Mouse (Mus musculus): ENCODE results near the gene Eml2. TPM values are rescaled to one million over a fixed set of nuclear protein-coding genes. Genes with fewer than 3 reads are reported as not detected.

Eml2 gene
- polyA plus RNA-seq, 1 experiment from 2014 or later = 8.9 TPM

DNA sequence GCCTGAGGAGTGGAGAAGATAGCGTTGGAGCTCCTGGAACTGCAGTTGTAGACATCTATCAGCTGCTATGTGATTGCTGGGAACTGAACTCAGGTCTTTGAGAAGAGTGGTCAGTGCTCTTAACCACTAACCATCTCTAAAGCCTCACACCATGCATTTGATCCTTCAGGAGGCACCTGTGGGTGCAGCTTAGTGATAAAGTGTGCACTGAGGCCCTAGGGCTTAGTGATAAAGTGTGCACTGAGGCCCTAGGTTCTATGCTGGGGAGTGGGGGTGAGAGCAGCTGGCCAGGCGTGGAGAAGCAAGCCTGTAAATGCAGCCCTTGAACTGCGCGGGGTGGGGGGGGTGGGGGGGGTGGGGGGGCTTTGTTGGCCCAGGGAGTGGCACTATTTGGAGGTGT is 63.8 kb downstream of the Eml2 start:
- no peaks in the 10 kb centered on the region for H3K27me3 ChIP-seq (replicated peaks)
- WGBS = 87% methylated on average over 2 of the region's 4 CpGs
- no peak overlapping the region for H3K4me3 ChIP-seq
- no peaks in the 10 kb centered on the region for H3K4me1 ChIP-seq
- no peak overlapping the region for H3K4me2 ChIP-seq
- no peak overlapping the region for H3K9ac ChIP-seq
- ATAC-seq (replicated peaks) = no peak
- H3K9me3 ChIP-seq = no peaks in the 10 kb centered on the region
- no peak overlapping the region for H3K27ac ChIP-seq
- no peaks in the 10 kb centered on the region for H3K36me3 ChIP-seq (replicated peaks)

GRCm38 (mm10) chr7:19240905-19241463 is 64.8 kb downstream of the Eml2 start:
- 94% methylated on average over 8 of the region's 8 CpGs for WGBS

GRCm38 (mm10) chr7:19242005-19242404 is 65.8 kb downstream of the Eml2 start:
- H3K4me2 ChIP-seq = no peak overlapping the region
- no peak for ATAC-seq (replicated peaks)
- no peaks in the 10 kb centered on the region; the same call in 1 of the 2 replicates for H3K36me3 ChIP-seq (replicated peaks)
- no peak overlapping the region for H3K9ac ChIP-seq
- no peaks in the 10 kb centered on the region for H3K4me1 ChIP-seq
- H3K4me3 ChIP-seq = no peak overlapping the region
- no peaks in the 10 kb centered on the region for H3K27me3 ChIP-seq (replicated peaks)
- no peak overlapping the region for H3K27ac ChIP-seq
- H3K9me3 ChIP-seq = no peaks in the 10 kb centered on the region
- WGBS = 91% methylated on average over 1 of the region's 1 CpGs

More at GRCm38 (mm10) chr7:19240905-19241463, 64.8 kb downstream of the Eml2 start:
- Histone ChIP-seq H3K27ac (no peak overlapping the region), H3K9ac (no peak overlapping the region), H3K4me1 (no peaks in the 10 kb centered on the region), H3K27me3 (replicated peaks) (no peaks in the 10 kb centered on the region), H3K4me3 (no peak overlapping the region), H3K36me3 (replicated peaks) (no peaks in the 10 kb centered on the region; the same call in 1 of the 2 replicates), H3K9me3 (no peaks in the 10 kb centered on the region), H3K4me2 (no peak overlapping the region)
- ATAC-seq (replicated peaks) = no peak

GRCm38 (mm10) chr7:19243858-19244257 is 67.6 kb downstream of the Eml2 start:
- Histone ChIP-seq H3K4me3 (no peak overlapping the region), H3K4me2 (no peak overlapping the region), H3K27me3 (replicated peaks) (no peaks in the 10 kb centered on the region), H3K4me1 (no peaks in the 10 kb centered on the region), H3K36me3 (replicated peaks) (peaks cover 5% of the 10 kb centered on the region; the same call in 1 of the 2 replicates), H3K9ac (no peak overlapping the region), H3K9me3 (no peaks in the 10 kb centered on the region), H3K27ac (no peak overlapping the region)
- no peak for ATAC-seq (replicated peaks)
- 78% methylated on average over 5 of the region's 5 CpGs for WGBS

DNA sequence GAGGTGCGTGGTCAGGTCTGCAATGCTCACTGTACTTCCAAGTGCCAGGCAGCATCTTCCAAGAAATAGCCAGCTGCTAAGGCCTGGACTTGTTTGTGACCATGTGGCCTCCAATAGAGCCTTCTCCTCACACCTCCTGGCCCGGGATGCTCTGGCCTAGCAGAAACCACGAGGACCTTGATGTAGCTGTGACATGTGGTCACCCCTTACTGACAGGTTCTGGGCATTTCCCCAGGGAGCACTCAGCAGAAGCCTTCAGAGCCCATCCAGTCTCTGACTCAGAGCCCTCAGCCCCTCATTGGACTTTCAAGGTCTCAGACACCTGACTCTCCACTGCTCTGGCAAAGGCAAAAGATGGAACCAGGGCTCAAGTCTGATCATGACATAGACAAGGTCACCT is 68.9 kb downstream of the Eml2 start:
- Histone ChIP-seq H3K27ac (no peak overlapping the region), H3K9ac (no peak overlapping the region), H3K4me1 (no peaks in the 10 kb centered on the region), H3K4me3 (no peak overlapping the region), H3K9me3 (no peaks in the 10 kb centered on the region), H3K27me3 (replicated peaks) (no peaks in the 10 kb centered on the region), H3K36me3 (replicated peaks) (peaks cover 5% of the 10 kb centered on the region; the same call in 1 of the 2 replicates), H3K4me2 (no peak overlapping the region)
- WGBS = 96% methylated on average over 3 of the region's 3 CpGs
- ATAC-seq (replicated peaks) = no peak

GRCm38 (mm10) chr7:19246855-19247254 is 70.6 kb downstream of the Eml2 start:
- Histone ChIP-seq H3K27ac (no peak overlapping the region), H3K4me2 (no peak overlapping the region), H3K9me3 (no peaks in the 10 kb centered on the region), H3K27me3 (replicated peaks) (no peaks in the 10 kb centered on the region), H3K4me1 (no peaks in the 10 kb centered on the region), H3K4me3 (no peak overlapping the region), H3K36me3 (replicated peaks) (peaks cover 5% of the 10 kb centered on the region; the same call in 1 of the 2 replicates), H3K9ac (no peak overlapping the region)
- no peak for ATAC-seq (replicated peaks)
- WGBS = 97% methylated on average over 1 of the region's 1 CpGs

DNA sequence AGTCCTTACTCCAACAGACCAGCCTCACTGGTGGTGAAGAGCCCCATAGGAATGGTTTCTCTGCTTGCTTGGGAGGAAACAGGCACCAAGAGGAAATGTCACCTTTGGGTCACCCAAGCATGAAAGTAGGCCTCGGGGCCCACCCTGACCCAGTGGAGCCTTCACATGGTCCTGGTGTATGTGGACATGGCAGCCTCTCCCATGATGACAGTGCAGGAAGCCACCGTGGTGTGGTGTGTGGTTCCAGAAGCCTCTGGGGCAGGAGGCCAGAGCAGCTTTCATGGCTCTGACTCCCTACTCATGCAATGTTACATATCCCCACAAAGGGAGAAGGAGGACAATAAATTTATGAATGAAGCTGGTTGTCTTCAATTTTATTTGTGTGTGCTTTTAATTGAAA is 71.3 kb downstream of the Eml2 start:
- Histone ChIP-seq H3K9me3 (no peaks in the 10 kb centered on the region), H3K9ac (no peak overlapping the region), H3K27me3 (replicated peaks) (no peaks in the 10 kb centered on the region), H3K4me1 (no peaks in the 10 kb centered on the region), H3K36me3 (replicated peaks) (peaks cover 5% of the 10 kb centered on the region; the same call in 1 of the 2 replicates), H3K4me3 (no peak overlapping the region), H3K27ac (no peak overlapping the region), H3K4me2 (no peak overlapping the region)
- 95% methylated on average over 2 of the region's 2 CpGs for WGBS
- no peak for ATAC-seq (replicated peaks)

GRCm38 (mm10) chr7:19252078-19252477 is 75.9 kb downstream of the Eml2 start:
- 85% methylated on average over 4 of the region's 4 CpGs for WGBS
- ATAC-seq (replicated peaks) = no peak
- H3K9me3 ChIP-seq = no peaks in the 10 kb centered on the region
- 0 out of 2 replicates have a peak, but pooled peaks cover 5% of the 10 kb centered on the region for H3K36me3 ChIP-seq (replicated peaks)
- no peak overlapping the region for H3K4me2 ChIP-seq
- no peak overlapping the region for H3K9ac ChIP-seq
- no peak overlapping the region for H3K4me3 ChIP-seq
- no peak overlapping the region for H3K27ac ChIP-seq
- H3K4me1 ChIP-seq = no peaks in the 10 kb centered on the region
- H3K27me3 ChIP-seq (replicated peaks) = no peaks in the 10 kb centered on the region

- Histone ChIP-seq H3K4me1 (no peaks in the 10 kb centered on the region), H3K27me3 (replicated peaks) (no peaks in the 10 kb centered on the region), H3K9me3 (no peaks in the 10 kb centered on the region), H3K36me3 (replicated peaks) (peaks cover 10% of the 10 kb centered on the region; the same call in 1 of the 2 replicates), H3K4me2 (no peak overlapping the region), H3K4me3 (no peak overlapping the region), H3K27ac (no peak overlapping the region), H3K9ac (no peak overlapping the region)
- WGBS = 70% methylated on average over 5 of the region's 5 CpGs
- no peak for ATAC-seq (replicated peaks)
Measured at GRCm38 (mm10) chr7:19253437-19253836, 77.2 kb downstream of the Eml2 start.

DNA sequence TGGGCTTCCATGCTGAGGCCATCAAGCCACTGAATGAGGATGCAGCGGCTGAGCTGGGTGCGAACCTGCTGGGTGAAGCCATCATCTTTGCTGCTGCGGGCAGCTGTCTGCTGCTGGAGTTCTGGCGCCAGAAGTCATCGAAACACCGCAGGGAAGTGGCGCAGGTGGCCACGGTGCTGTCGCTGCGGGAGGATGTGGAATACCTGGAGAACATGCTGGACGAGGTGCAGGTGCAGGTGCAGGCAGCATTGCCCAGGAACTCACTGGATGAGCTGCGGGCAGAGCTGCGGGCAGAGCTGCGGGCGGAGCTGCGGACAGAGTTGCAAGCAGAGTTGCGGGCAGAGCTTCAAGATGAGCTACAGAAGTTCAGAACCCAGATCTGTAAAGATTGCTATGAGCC is 79.2 kb downstream of the Eml2 start:
- WGBS = 84% methylated on average over 17 of the region's 17 CpGs
- Histone ChIP-seq H3K9me3 (no peaks in the 10 kb centered on the region), H3K4me2 (no peak overlapping the region), H3K36me3 (replicated peaks) (peaks cover 22% of the 10 kb centered on the region; the same call in 1 of the 2 replicates), H3K9ac (no peak overlapping the region), H3K4me1 (no peaks in the 10 kb centered on the region), H3K4me3 (no peak overlapping the region), H3K27ac (no peak overlapping the region), H3K27me3 (replicated peaks) (no peaks in the 10 kb centered on the region)
- ATAC-seq (replicated peaks) = no peak

MicroRNAs within 50 kb of the gene (microRNA counts, 519-probe panel; counts per million panel counts)
- 1,760 counts per million, percentile 10 among the panel's probes with 10 or more counts for microRNA mmu-miR-330

Small RNAs within 50 kb of the gene (microRNA-seq; reads per million reads assigned to microRNA genes)
- gene Mir330 = 562 reads per million, percentile 74 among the genes with 10 or more reads in this experiment

Other genes with a start within 250 kb of the Eml2 start
- 0.80 and 1.0 TPM in 2 replicates for gene Nanos2, start 189.0 kb upstream of the Eml2 start, polyA plus RNA-seq (2015; fragmentation: Nextera tagmentation; extraction: Ambion mirVana)
- gene Mypop, start 185.2 kb upstream of the Eml2 start, polyA plus RNA-seq (2015; fragmentation: Nextera tagmentation; extraction: Ambion mirVana) = 5.8 and 6.2 TPM in 2 replicates
- gene Irf2bp1, start 172.4 kb upstream of the Eml2 start, polyA plus RNA-seq (2015; fragmentation: Nextera tagmentation; extraction: Ambion mirVana) = 33.4 and 40.2 TPM in 2 replicates
- gene Foxa3, start 152.9 kb upstream of the Eml2 start, polyA plus RNA-seq (2015; fragmentation: Nextera tagmentation; extraction: Ambion mirVana) = not detected in 2 replicates
- 30.6 and 32.7 TPM in 2 replicates for gene Sympk, start 152.0 kb upstream of the Eml2 start, polyA plus RNA-seq (2015; fragmentation: Nextera tagmentation; extraction: Ambion mirVana)
- gene Rsph6a, start 121.7 kb upstream of the Eml2 start, polyA plus RNA-seq (2015; fragmentation: Nextera tagmentation; extraction: Ambion mirVana) = 0.15 and 0.37 TPM in 2 replicates
- 34.2 and 40.9 TPM in 2 replicates for gene Dmwd, start 100.2 kb upstream of the Eml2 start, polyA plus RNA-seq (2015; fragmentation: Nextera tagmentation; extraction: Ambion mirVana)
- gene Dmpk, start 92.6 kb upstream of the Eml2 start, polyA plus RNA-seq (2015; fragmentation: Nextera tagmentation; extraction: Ambion mirVana) = 10.8 and 13.9 TPM in 2 replicates
- 2.1 and 2.2 TPM in 2 replicates for gene Six5, start 81.8 kb upstream of the Eml2 start, polyA plus RNA-seq (2015; fragmentation: Nextera tagmentation; extraction: Ambion mirVana)
- gene Gm4969, start 58.1 kb upstream of the Eml2 start, polyA plus RNA-seq (2015; fragmentation: Nextera tagmentation; extraction: Ambion mirVana) = 6.9 and 7.3 TPM in 2 replicates
- 21.1 and 21.4 TPM in 2 replicates for gene Fbxo46, start 56.6 kb upstream of the Eml2 start, polyA plus RNA-seq (2015; fragmentation: Nextera tagmentation; extraction: Ambion mirVana)
- 26.4 and 27.0 TPM in 2 replicates for gene Qpctl, start 27.1 kb upstream of the Eml2 start, polyA plus RNA-seq (2015; fragmentation: Nextera tagmentation; extraction: Ambion mirVana)
- gene Snrpd2, start 26.7 kb upstream of the Eml2 start, polyA plus RNA-seq (2015; fragmentation: Nextera tagmentation; extraction: Ambion mirVana) = 109 and 112 TPM in 2 replicates
- 3.5 and 4.3 TPM in 2 replicates for gene Gipr, start 10.3 kb upstream of the Eml2 start, polyA plus RNA-seq (2015; fragmentation: Nextera tagmentation; extraction: Ambion mirVana)
- 3.5 and 4.0 TPM in 2 replicates for gene Gpr4, start 36.1 kb downstream of the Eml2 start, polyA plus RNA-seq (2015; fragmentation: Nextera tagmentation; extraction: Ambion mirVana)
- gene Opa3, start 51.9 kb downstream of the Eml2 start, polyA plus RNA-seq (2015; fragmentation: Nextera tagmentation; extraction: Ambion mirVana) = 37.9 and 41.1 TPM in 2 replicates
- 35.9 and 37.4 TPM in 2 replicates for gene Vasp, start 95.4 kb downstream of the Eml2 start, polyA plus RNA-seq (2015; fragmentation: Nextera tagmentation; extraction: Ambion mirVana)
- gene Ppm1n, start 103.6 kb downstream of the Eml2 start, polyA plus RNA-seq (2015; fragmentation: Nextera tagmentation; extraction: Ambion mirVana) = 1.1 and 1.7 TPM in 2 replicates
- 112 and 121 TPM in 2 replicates for gene Rtn2, start 106.2 kb downstream of the Eml2 start, polyA plus RNA-seq (2015; fragmentation: Nextera tagmentation; extraction: Ambion mirVana)
- 0.08 TPM in 1 of 2 replicates, not detected in the other for gene Fosb, start 133.6 kb downstream of the Eml2 start, polyA plus RNA-seq (2015; fragmentation: Nextera tagmentation; extraction: Ambion mirVana)
- gene Ercc1, start 168.4 kb downstream of the Eml2 start, polyA plus RNA-seq (2015; fragmentation: Nextera tagmentation; extraction: Ambion mirVana) = 80.2 and 83.3 TPM in 2 replicates
- 22.0 and 25.1 TPM in 2 replicates for gene Cd3eap, start 183.1 kb downstream of the Eml2 start, polyA plus RNA-seq (2015; fragmentation: Nextera tagmentation; extraction: Ambion mirVana)
- 2.1 and 2.5 TPM in 2 replicates for gene Ppp1r13l, start 183.3 kb downstream of the Eml2 start, polyA plus RNA-seq (2015; fragmentation: Nextera tagmentation; extraction: Ambion mirVana)
- 29.7 and 33.0 TPM in 2 replicates for gene Ercc2, start 205.6 kb downstream of the Eml2 start, polyA plus RNA-seq (2015; fragmentation: Nextera tagmentation; extraction: Ambion mirVana)
- 1.4 and 1.5 TPM in 2 replicates for gene Klc3, start 227.7 kb downstream of the Eml2 start, polyA plus RNA-seq (2015; fragmentation: Nextera tagmentation; extraction: Ambion mirVana)
- gene Ckm, start 228.4 kb downstream of the Eml2 start, polyA plus RNA-seq (2015; fragmentation: Nextera tagmentation; extraction: Ambion mirVana) = not detected in 2 replicates

Data from midbrain, embryonic 15.5 days (tissue).